Mouse (Mus musculus) neutrophil, adult 5-6 weeks (primary cell): ENCODE data around the gene Foxred1. TPM values are rescaled to one million over a fixed set of nuclear protein-coding genes. Genes with fewer than 3 reads are reported as not detected.
A peak's percentile ranks its signal among the peaks of the same experiment; 100 is the strongest.

ENCODE experiments used
- ATAC-seq: fragments of 151-379, 151-347 bp; 2 replicates; pipeline ENCODE4 v1.8.0; 2017; ENCODE audit warnings: mild to moderate bottlenecking, moderate TSS enrichment; ENCODE audit not compliant: insufficient number of reproducible peaks, poor library complexity, low FRiP score, severe bottlenecking; ENCODE audit errors: extremely low read depth
- total RNA-seq: library from RNA; stranded (forward); fragments of 200-1000 nt; gene quantifications from 2 replicates; pipeline ENCODE4 v1.2.3, GENCODE M21; 2017

Foxred1 gene
- total RNA-seq, 1 experiment from 2014 or later = 42.9 TPM

GRCm38 (mm10) chr9:35198351-35198750 is 12.5 kb downstream of the Foxred1 start:
- ATAC-seq = no peak

- ATAC-seq = no peak
These were observed 13.2 kb downstream of the Foxred1 start for GRCm38 (mm10) chr9:35197625-35198024.

GRCm38 (mm10) chr9:35194048-35194447 is 16.8 kb downstream of the Foxred1 start:
- ATAC-seq = peak; percentile 44

- no peak for ATAC-seq
These were observed 17.8 kb downstream of the Foxred1 start for GRCm38 (mm10) chr9:35192983-35193542.

GRCm38 (mm10) chr9:35188700-35189099 is 22.2 kb downstream of the Foxred1 start:
- ATAC-seq = no peak

- ATAC-seq = no peak
These were observed 23.4 kb downstream of the Foxred1 start for GRCm38 (mm10) chr9:35187351-35187903.

- ATAC-seq = no peak
These were observed 24.4 kb downstream of the Foxred1 start for GRCm38 (mm10) chr9:35186430-35186829.

GRCm38 (mm10) chr9:35183359-35183758 is 27.5 kb downstream of the Foxred1 start:
- no peak for ATAC-seq

GRCm38 (mm10) chr9:35182832-35183231 is 28.0 kb downstream of the Foxred1 start:
- ATAC-seq = no peak

GRCm38 (mm10) chr9:35176124-35176659 is 34.7 kb downstream of the Foxred1 start:
- no peak for ATAC-seq

GRCm38 (mm10) chr9:35175251-35176123 is 35.4 kb downstream of the Foxred1 start, which contains the start of gene Dcps:
TSS of gene Dcps (minus strand) at chr9:35176061.
- ATAC-seq = peak; percentile 100

- no peak for ATAC-seq
These were observed 37.5 kb downstream of the Foxred1 start for GRCm38 (mm10) chr9:35173331-35173730.

GRCm38 (mm10) chr9:35170071-35170470 is 40.8 kb downstream of the Foxred1 start:
- no peak for ATAC-seq

GRCm38 (mm10) chr9:35166798-35167635 is 43.8 kb downstream of the Foxred1 start:
- no peak for ATAC-seq

- peak; percentile 56; the same call in 1 of the 2 replicates for ATAC-seq
These were observed 44.6 kb downstream of the Foxred1 start for GRCm38 (mm10) chr9:35166144-35166797.

GRCm38 (mm10) chr9:35164142-35164874 is 46.5 kb downstream of the Foxred1 start:
- ATAC-seq = no peak

- ATAC-seq = no peak
These were observed 47.7 kb downstream of the Foxred1 start for GRCm38 (mm10) chr9:35163011-35163690.
